In genomic region chr6:56783561-56784272, GRCm38 (mm10) we compare ENCODE assay signal across 18 mouse cellular contexts. TPM values are rescaled to one million over a fixed set of nuclear protein-coding genes. Genes with fewer than 3 reads are reported as not detected.
DNase-seq lines count a peak whose midpoint lies in the region; ATAC-seq lines count a peak whose summit lies in the region.
"Had no signal": no experiment of that assay in that cellular context is flagged by ENCODE, and none has a peak within 500 bp of the region (broad histone marks: within the 10 kb centered on the region; RNA-seq: fewer than 3 reads in every experiment).

No protein-coding gene starts in this region.

- no peak for DNase-seq in liver, embryonic 11.5 days (ENCODE audit: low spot score)
- no peak for DNase-seq in lung, postnatal 25 days (ENCODE audit: low spot score)
- DNase-seq: cerebellum, adult 2 months; cerebellum, postnatal 36 days; gastrocnemius, postnatal 10 days; kidney, postnatal 36 days; midbrain, embryonic 14.5 days; spleen, adult 18-20 months had no signal

- no peaks in the 10 kb centered on the region for H3K27me3 ChIP-seq in kidney, embryonic 16.5 days (ENCODE audit: insufficient read depth, low read length)
- H3K27me3 ChIP-seq in kidney, embryonic 14.5 days (ENCODE audit: control insufficient read depth, insufficient read depth, low read length), result no peaks in the 10 kb centered on the region
- H3K27me3 ChIP-seq in liver, embryonic 11.5 days (replicated peaks; ENCODE audit: control insufficient read depth, insufficient read depth, low read length), result no peaks in the 10 kb centered on the region
- no peaks in the 10 kb centered on the region for H3K27me3 ChIP-seq in hindbrain, embryonic 12.5 days
- no peaks in the 10 kb centered on the region for H3K27me3 ChIP-seq in heart, embryonic 11.5 days (ENCODE audit: control insufficient read depth, insufficient read depth, low read length)
- H3K27me3 ChIP-seq: embryonic facial prominence, embryonic 15.5 days; limb, embryonic 13.5 days; neural tube, embryonic 13.5 days had no signal

- no peak overlapping the region for H3K4me3 ChIP-seq in kidney, embryonic 16.5 days (ENCODE audit: low read length)
- no peak overlapping the region for H3K4me3 ChIP-seq in kidney, embryonic 14.5 days (ENCODE audit: low read length)
- no peak overlapping the region for H3K4me3 ChIP-seq in liver, embryonic 11.5 days (ENCODE audit: low read depth, low read length)
- H3K4me3 ChIP-seq in hindbrain, embryonic 12.5 days, result no peak overlapping the region
- no peak overlapping the region for H3K4me3 ChIP-seq in heart, embryonic 11.5 days (ENCODE audit: low read depth, low read length)
- H3K4me3 ChIP-seq: embryonic facial prominence, embryonic 15.5 days; hindbrain, embryonic 10.5 days; limb, embryonic 13.5 days; neural tube, embryonic 13.5 days had no signal

- no peaks in the 10 kb centered on the region for H3K9me3 ChIP-seq in kidney, embryonic 16.5 days (ENCODE audit: low read length)
- no peaks in the 10 kb centered on the region for H3K9me3 ChIP-seq in kidney, embryonic 14.5 days (ENCODE audit: control insufficient read depth, low read length)
- H3K9me3 ChIP-seq in liver, embryonic 11.5 days (ENCODE audit: control insufficient read depth, low read length), result no peaks in the 10 kb centered on the region
- no peaks in the 10 kb centered on the region for H3K9me3 ChIP-seq in hindbrain, embryonic 12.5 days (replicated peaks)
- no peaks in the 10 kb centered on the region for H3K9me3 ChIP-seq in heart, embryonic 11.5 days (replicated peaks; ENCODE audit: control insufficient read depth, low read length)
- H3K9me3 ChIP-seq: embryonic facial prominence, embryonic 15.5 days; hindbrain, embryonic 10.5 days; limb, embryonic 13.5 days; neural tube, embryonic 13.5 days had no signal

- H3K27ac ChIP-seq in kidney, embryonic 16.5 days (ENCODE audit: low read length), result 0 out of 2 replicates have a peak overlapping the region, but pooled peaks have one; percentile 46
- no peak overlapping the region for H3K27ac ChIP-seq in kidney, embryonic 14.5 days (ENCODE audit: low read depth, low read length)
- no peak overlapping the region; the same call in 1 of the 2 replicates for H3K27ac ChIP-seq in liver, embryonic 11.5 days (ENCODE audit: low read depth, low read length)
- H3K27ac ChIP-seq in hindbrain, embryonic 12.5 days, result no peak overlapping the region
- H3K27ac ChIP-seq in heart, embryonic 11.5 days (ENCODE audit: low read depth, low read length), result no peak overlapping the region
- H3K27ac ChIP-seq: embryonic facial prominence, embryonic 15.5 days; hindbrain, embryonic 10.5 days; limb, embryonic 13.5 days; neural tube, embryonic 13.5 days had no signal

- peaks cover 13% of the 10 kb centered on the region; the same call in 1 of the 2 replicates for H3K4me1 ChIP-seq in kidney, embryonic 16.5 days (ENCODE audit: insufficient read depth, low read length)
- no peaks in the 10 kb centered on the region for H3K4me1 ChIP-seq in kidney, embryonic 14.5 days (ENCODE audit: control insufficient read depth, insufficient read depth, low read length)
- H3K4me1 ChIP-seq in liver, embryonic 11.5 days (replicated peaks; ENCODE audit: control insufficient read depth, insufficient read depth, low read length), result peaks cover 15% of the 10 kb centered on the region
- no peaks in the 10 kb centered on the region for H3K4me1 ChIP-seq in hindbrain, embryonic 12.5 days
- no peaks in the 10 kb centered on the region for H3K4me1 ChIP-seq in heart, embryonic 11.5 days (ENCODE audit: control insufficient read depth, insufficient read depth, low read length)
- H3K4me1 ChIP-seq: embryonic facial prominence, embryonic 15.5 days; hindbrain, embryonic 10.5 days; limb, embryonic 13.5 days had no signal

- H3K9ac ChIP-seq in kidney, embryonic 16.5 days (replicated peaks; ENCODE audit: low read length), result no peak overlapping the region
- no peak overlapping the region for H3K9ac ChIP-seq in kidney, embryonic 14.5 days (ENCODE audit: low read depth, low read length)
- H3K9ac ChIP-seq in liver, embryonic 11.5 days (ENCODE audit: low read depth, low read length), result no peak overlapping the region
- H3K9ac ChIP-seq in hindbrain, embryonic 12.5 days, result no peak overlapping the region
- H3K9ac ChIP-seq in heart, embryonic 11.5 days (ENCODE audit: low read depth, low read length), result no peak overlapping the region
- H3K9ac ChIP-seq: embryonic facial prominence, embryonic 15.5 days; limb, embryonic 13.5 days; neural tube, embryonic 13.5 days had no signal

- peaks cover 48% of the 10 kb centered on the region for H3K36me3 ChIP-seq in kidney, embryonic 16.5 days (ENCODE audit: insufficient read depth, low read length)
- peaks cover 42% of the 10 kb centered on the region for H3K36me3 ChIP-seq in kidney, embryonic 14.5 days (ENCODE audit: control insufficient read depth, insufficient read depth, low read length)
- H3K36me3 ChIP-seq in liver, embryonic 11.5 days (ENCODE audit: control insufficient read depth, insufficient read depth, low read length), result peaks cover 29% of the 10 kb centered on the region
- H3K36me3 ChIP-seq in hindbrain, embryonic 12.5 days, result peaks cover 44% of the 10 kb centered on the region
- H3K36me3 ChIP-seq in heart, embryonic 11.5 days (ENCODE audit: control insufficient read depth, insufficient read depth, low read length), result peaks cover 21% of the 10 kb centered on the region

- WGBS in kidney, embryonic 16.5 days, result 82% methylated on average over 4 of the region's 4 CpGs
- 84% methylated on average over 4 of the region's 4 CpGs for WGBS in kidney, embryonic 14.5 days
- WGBS in liver, embryonic 11.5 days, result 71% methylated on average over 4 of the region's 4 CpGs
- WGBS in hindbrain, embryonic 12.5 days, result 93% methylated on average over 4 of the region's 4 CpGs
- WGBS in heart, embryonic 11.5 days (ENCODE audit: insufficient replicate concordance), result 81% methylated on average over 4 of the region's 4 CpGs

- ATAC-seq in kidney, embryonic 16.5 days (ENCODE audit: low FRiP score, low TSS enrichment), result no peak
- no peak for ATAC-seq in kidney, embryonic 14.5 days (ENCODE audit: low FRiP score, low TSS enrichment)
- peak; percentile 44; the same call in 1 of the 2 replicates for ATAC-seq in liver, embryonic 11.5 days (replicated peaks; ENCODE audit: low FRiP score)
- ATAC-seq in megakaryocyte-erythroid progenitor cell, adult 5-6 weeks (replicated peaks; ENCODE audit: low FRiP score, low TSS enrichment, poor library complexity, severe bottlenecking), result 0 out of 2 replicates have a peak, but pooled peaks have one; percentile 25
- no peak for ATAC-seq in hindbrain, embryonic 12.5 days (ENCODE audit: low FRiP score)
- no peak for ATAC-seq in heart, embryonic 11.5 days (replicated peaks; ENCODE audit: insufficient number of reproducible peaks, low FRiP score, low TSS enrichment)
- ATAC-seq: lung, postnatal 0 days had no signal

- H3K4me2 ChIP-seq in kidney, embryonic 16.5 days (replicated peaks; ENCODE audit: low read depth, low read length), result no peak overlapping the region
- no peak overlapping the region for H3K4me2 ChIP-seq in kidney, embryonic 14.5 days (replicated peaks; ENCODE audit: low read depth, low read length)
- peak overlapping the region; percentile 17 for H3K4me2 ChIP-seq in liver, embryonic 11.5 days
- H3K4me2 ChIP-seq in hindbrain, embryonic 12.5 days (replicated peaks), result no peak overlapping the region
- no peak overlapping the region for H3K4me2 ChIP-seq in heart, embryonic 11.5 days
- H3K4me2 ChIP-seq: embryonic facial prominence, embryonic 15.5 days; limb, embryonic 13.5 days; neural tube, embryonic 13.5 days had no signal

RNA-seq across cellular contexts. Expression of gene Kbtbd2, which starts 13.9 kb away (rescaled TPM):
- polyA plus RNA-seq in kidney, embryonic 16.5 days (2015; fragmentation: Nextera tagmentation; extraction: Ambion mirVana), result 24.8 and 31.4 TPM in 2 replicates
- polyA plus RNA-seq in kidney, embryonic 14.5 days (2014; fragmentation: Nextera tagmentation; extraction: Ambion mirVana), result 20.4 and 38.3 TPM in 2 replicates
- polyA plus RNA-seq in liver, embryonic 11.5 days (2014; fragmentation: Nextera tagmentation; extraction: Ambion mirVana), result 24.4 and 27.9 TPM in 2 replicates
- total RNA-seq in megakaryocyte-erythroid progenitor cell, adult 5-6 weeks (2014; fragmentation: Nextera tagmentation), result 23.3 and 32.6 TPM in 2 replicates
- total RNA-seq in megakaryocyte-erythroid progenitor cell, adult 5-6 weeks (2017), result 57.3 and 81.0 TPM in 2 replicates
- polyA plus RNA-seq in hindbrain, embryonic 12.5 days (2016; fragmentation: Nextera tagmentation; extraction: Ambion mirVana), result 38.6 and 43.2 TPM in 2 replicates
- 31.7 and 34.0 TPM in 2 replicates for polyA plus RNA-seq in heart, embryonic 11.5 days (2014; fragmentation: Nextera tagmentation; extraction: Ambion mirVana)

RNA-seq across cellular contexts. Expression of gene Fkbp9, which starts 48.1 kb away (rescaled TPM):
- 132 and 145 TPM in 2 replicates for polyA plus RNA-seq in kidney, embryonic 16.5 days (2015; fragmentation: Nextera tagmentation; extraction: Ambion mirVana)
- 56.1 and 103 TPM in 2 replicates for polyA plus RNA-seq in kidney, embryonic 14.5 days (2014; fragmentation: Nextera tagmentation; extraction: Ambion mirVana)
- polyA plus RNA-seq in liver, embryonic 11.5 days (2014; fragmentation: Nextera tagmentation; extraction: Ambion mirVana), result 56.8 and 57.5 TPM in 2 replicates
- total RNA-seq in megakaryocyte-erythroid progenitor cell, adult 5-6 weeks (2014; fragmentation: Nextera tagmentation), result 3.2 and 4.3 TPM in 2 replicates
- total RNA-seq in megakaryocyte-erythroid progenitor cell, adult 5-6 weeks (2017), result 6.6 and 7.4 TPM in 2 replicates
- 92.2 and 98.5 TPM in 2 replicates for polyA plus RNA-seq in hindbrain, embryonic 12.5 days (2016; fragmentation: Nextera tagmentation; extraction: Ambion mirVana)
- 114 and 142 TPM in 2 replicates for polyA plus RNA-seq in heart, embryonic 11.5 days (2014; fragmentation: Nextera tagmentation; extraction: Ambion mirVana)

Comparison
In these comparisons a context has a peak if more than half of its experiments do, and no peak if none do; other contexts are left out.
1. ATAC-seq: peak in liver, embryonic 11.5 days (single experiment) and megakaryocyte-erythroid progenitor cell, adult 5-6 weeks (single experiment); none in kidney, embryonic 16.5 days (single experiment), kidney, embryonic 14.5 days (single experiment), hindbrain, embryonic 12.5 days (single experiment) and heart, embryonic 11.5 days (single experiment).